In genomic region chr7:49283507-49284361, GRCm38 (mm10) we compare ENCODE assay signal across 9 mouse cellular contexts.
DNase-seq lines count a peak whose midpoint lies in the region; ATAC-seq and TF ChIP-seq lines count a peak whose summit lies in the region.
"Had no signal": no experiment of that assay in that cellular context is flagged by ENCODE, and none has a peak within 500 bp of the region (broad histone marks: within the 10 kb centered on the region; RNA-seq: fewer than 3 reads in every experiment).

No protein-coding gene starts in this region.

- H3K4me1 ChIP-seq in heart, embryonic 16.5 days (ENCODE audit: control insufficient read depth, insufficient read depth, low read length), result peaks cover 18% of the 10 kb centered on the region
- no peaks in the 10 kb centered on the region; the same call in 1 of the 2 replicates for H3K4me1 ChIP-seq in G1E (ENCODE audit: insufficient read depth, low read depth, low read length)
- peaks cover 16% of the 10 kb centered on the region for H3K4me1 ChIP-seq in liver, postnatal 0 days (ENCODE audit: insufficient read depth)
- no peaks in the 10 kb centered on the region for H3K4me1 ChIP-seq in hindbrain, embryonic 11.5 days (replicated peaks; ENCODE audit: control insufficient read depth, insufficient read depth, low read length)

- H3K4me3 ChIP-seq in heart, embryonic 16.5 days (ENCODE audit: low read length), result no peak overlapping the region
- H3K4me3 ChIP-seq in G1E (ENCODE audit: low read depth, low read length), result no peak overlapping the region
- no peak overlapping the region for H3K4me3 ChIP-seq in liver, postnatal 0 days (ENCODE audit: low read depth, low read length)
- H3K4me3 ChIP-seq in hindbrain, embryonic 11.5 days (ENCODE audit: low read depth, low read length), result no peak overlapping the region
- H3K4me3 ChIP-seq: hindbrain, embryonic 13.5 days had no signal

- no peak overlapping the region for H3K9ac ChIP-seq in heart, embryonic 16.5 days (ENCODE audit: low read length)
- H3K9ac ChIP-seq in liver, postnatal 0 days (replicated peaks), result no peak overlapping the region
- no peak overlapping the region for H3K9ac ChIP-seq in hindbrain, embryonic 11.5 days (ENCODE audit: low read depth, low read length)
- H3K9ac ChIP-seq: hindbrain, embryonic 13.5 days had no signal

- H3K27ac ChIP-seq in heart, embryonic 16.5 days (ENCODE audit: low read length), result no peak overlapping the region
- H3K27ac ChIP-seq in liver, postnatal 0 days (ENCODE audit: low read depth), result no peak overlapping the region
- H3K27ac ChIP-seq in hindbrain, embryonic 11.5 days (ENCODE audit: low read depth, low read length), result no peak overlapping the region
- H3K27ac ChIP-seq: hindbrain, embryonic 13.5 days had no signal

- H3K4me2 ChIP-seq in heart, embryonic 16.5 days (ENCODE audit: low read depth, low read length), result no peak overlapping the region
- peak overlapping the region; percentile 35; the same call in 1 of the 2 replicates for H3K4me2 ChIP-seq in liver, postnatal 0 days (ENCODE audit: low read depth, low read length)
- H3K4me2 ChIP-seq in hindbrain, embryonic 11.5 days (replicated peaks; ENCODE audit: low read depth, low read length), result no peak overlapping the region
- H3K4me2 ChIP-seq: hindbrain, embryonic 13.5 days had no signal

- intact Hi-C loops in heart, postnatal 10 days (cut with DNase I), result no loop called here

- H3K9me3 ChIP-seq in heart, embryonic 16.5 days (replicated peaks; ENCODE audit: control insufficient read depth, low read length), result no peaks in the 10 kb centered on the region
- peaks cover 90% of the 10 kb centered on the region for H3K9me3 ChIP-seq in G1E (replicated peaks)
- no peaks in the 10 kb centered on the region for H3K9me3 ChIP-seq in liver, postnatal 0 days (ENCODE audit: low read length)
- no peaks in the 10 kb centered on the region for H3K9me3 ChIP-seq in hindbrain, embryonic 11.5 days (ENCODE audit: control insufficient read depth, low read length)
- H3K9me3 ChIP-seq: hindbrain, embryonic 13.5 days had no signal

- 0 out of 2 replicates have a peak, but pooled peaks have one; percentile 8 for ATAC-seq in heart, embryonic 16.5 days (replicated peaks; ENCODE audit: extremely low read depth, insufficient read depth, low FRiP score)
- 0 out of 2 replicates have a peak, but pooled peaks have one; percentile 40 for ATAC-seq in G1E (ENCODE audit: extremely low read depth, insufficient number of reproducible peaks, low FRiP score, poor library complexity, severe bottlenecking)
- peak; percentile 93 for ATAC-seq in liver, postnatal 0 days
- no peak for ATAC-seq in hindbrain, embryonic 11.5 days (ENCODE audit: low FRiP score)

- 52% methylated on average over 11 of the region's 11 CpGs for WGBS in heart, embryonic 16.5 days
- 23% methylated on average over 11 of the region's 11 CpGs for WGBS in liver, postnatal 0 days (ENCODE audit: insufficient replicate concordance)
- WGBS in hindbrain, embryonic 11.5 days, result 77% methylated on average over 11 of the region's 11 CpGs

- no peaks in the 10 kb centered on the region for H3K36me3 ChIP-seq in heart, embryonic 16.5 days (ENCODE audit: control insufficient read depth, insufficient read depth)
- H3K36me3 ChIP-seq in G1E (replicated peaks), result no peaks in the 10 kb centered on the region
- no peaks in the 10 kb centered on the region for H3K36me3 ChIP-seq in liver, postnatal 0 days (replicated peaks; ENCODE audit: insufficient read depth, low read length)
- no peaks in the 10 kb centered on the region for H3K36me3 ChIP-seq in hindbrain, embryonic 11.5 days (ENCODE audit: control insufficient read depth, insufficient read depth, low read length)
- H3K36me3 ChIP-seq: hindbrain, embryonic 13.5 days had no signal

- DNase-seq in heart, postnatal 10 days, result no peak
- no peak for DNase-seq in G1E (ENCODE audit: low spot score)
- DNase-seq in kidney, adult 8-10 months, result peak; percentile 31 to 41
- DNase-seq in liver, postnatal 0 days, result peak; percentile 44
- DNase-seq in urinary bladder, postnatal 25 days (ENCODE audit: low spot score), result no peak
- DNase-seq in urinary bladder, postnatal 10 days (ENCODE audit: low spot score), result no peak
- DNase-seq in hindbrain, embryonic 11.5 days (ENCODE audit: low spot score), result no peak

- TF ChIP-seq CTCF in G1E (IDR thresholded peaks at IDR 0.05; ENCODE audit: low read depth, low read length), result no peak
- peak; percentile 50 for TF ChIP-seq CTCF in liver, postnatal 0 days (IDR thresholded peaks at IDR 0.05; ENCODE audit: low read depth)

- no peaks in the 10 kb centered on the region for H3K27me3 ChIP-seq in heart, embryonic 16.5 days (ENCODE audit: control insufficient read depth, insufficient read depth, low read length)
- no peaks in the 10 kb centered on the region for H3K27me3 ChIP-seq in G1E (ENCODE audit: insufficient read depth, low read length)
- 0 out of 2 replicates have a peak, but pooled peaks cover 3% of the 10 kb centered on the region for H3K27me3 ChIP-seq in liver, postnatal 0 days (ENCODE audit: insufficient read depth, low read length)
- no peaks in the 10 kb centered on the region for H3K27me3 ChIP-seq in hindbrain, embryonic 11.5 days (ENCODE audit: control insufficient read depth, insufficient read depth, low read length)
- H3K27me3 ChIP-seq: hindbrain, embryonic 13.5 days had no signal

- TF ChIP-seq EP300 in liver, postnatal 0 days (IDR thresholded peaks at IDR 0.05; ENCODE audit: low read depth), result peak; percentile 29; the same call in 1 of the 2 replicates

Comparison
In these comparisons a context has a peak if more than half of its experiments do, and no peak if none do; other contexts are left out.
1. DNase-seq: peak in kidney, adult 8-10 months (2 of 2) and liver, postnatal 0 days (single experiment); none in heart, postnatal 10 days (0 of 2), G1E (single experiment), urinary bladder, postnatal 25 days (single experiment), urinary bladder, postnatal 10 days (single experiment) and hindbrain, embryonic 11.5 days (single experiment).